Mouse (Mus musculus) C2C12 (cell line): ENCODE data around the gene Filip1l. TPM values are rescaled to one million over a fixed set of nuclear protein-coding genes. Genes with fewer than 3 reads are reported as not detected.
A peak's percentile ranks its signal among the peaks of the same experiment; 100 is the strongest.

Experiments used
- H3K27me3 ChIP-seq: one replicate; pipeline ENCODE4 v1.6.1; 2011; ENCODE audit not compliant: control insufficient read depth, insufficient read depth, insufficient read length
- H3K36me3 ChIP-seq: one replicate; pipeline ENCODE4 v1.6.1; 2011; ENCODE audit not compliant: control insufficient read depth, insufficient read depth
- H3K4me3 ChIP-seq: one replicate; pipeline ENCODE4 v1.5.1; 2011; ENCODE audit warnings: mild to moderate bottlenecking, control low read depth; ENCODE audit not compliant: poor library complexity, insufficient read depth, severe bottlenecking
- H3K79me2 ChIP-seq: one replicate; pipeline ENCODE4 v1.6.1; 2011; ENCODE audit not compliant: control insufficient read depth, insufficient read depth
- H3K79me3 ChIP-seq: one replicate; pipeline ENCODE4 v1.6.1; 2011; ENCODE audit warnings: low read depth, control low read depth
- H3ac ChIP-seq: one replicate; pipeline ENCODE3; 2011; ENCODE audit warnings: low read depth; ENCODE audit not compliant: control insufficient read depth, insufficient read length
- CEBPB ChIP-seq: IDR thresholded peaks from one replicate; pipeline ENCODE4 v1.6.1; 2011; ENCODE audit warnings: low read depth, mild to moderate bottlenecking, control low read depth, moderate library complexity
- CTCF ChIP-seq: IDR thresholded peaks from one replicate; pipeline ENCODE4 v1.5.1; 2011; ENCODE audit not compliant: control insufficient read depth, insufficient read depth, insufficient read length
- FOSL1 ChIP-seq: IDR thresholded peaks from one replicate; pipeline ENCODE4 v1.8.0; 2011; ENCODE audit warnings: mild to moderate bottlenecking, low read length; ENCODE audit not compliant: poor library complexity, insufficient read depth, severe bottlenecking
- MAX ChIP-seq: IDR thresholded peaks from one replicate; pipeline ENCODE4 v1.6.1; 2011; ENCODE audit warnings: mild to moderate bottlenecking, control low read depth
- MYOD1 ChIP-seq: IDR thresholded peaks from one replicate; pipeline ENCODE4 v1.6.1; 2011; ENCODE audit warnings: low read depth; ENCODE audit not compliant: control insufficient read depth, insufficient read length
- MYOG ChIP-seq: IDR thresholded peaks from one replicate; pipeline ENCODE4 v1.6.1; 2011; ENCODE audit not compliant: control insufficient read depth, insufficient read length; ENCODE audit errors: extremely low read depth
- USF1 ChIP-seq: IDR thresholded peaks from one replicate; pipeline ENCODE4 v1.6.1; 2011; ENCODE audit warnings: low read depth, mild to moderate bottlenecking, control low read depth, moderate library complexity
- polyA plus RNA-seq: library from polyadenylated mRNA; unstranded; fragments of >200 nt; fragmentation: generic; extraction: Trizol; gene quantifications from one replicate; pipeline ENCODE4 v1.2.1, GENCODE M21; 2012; ENCODE audit warnings: missing spikeins

Gene Filip1l
- polyA plus RNA-seq, 1 experiment: 18.8 TPM

DNA sequence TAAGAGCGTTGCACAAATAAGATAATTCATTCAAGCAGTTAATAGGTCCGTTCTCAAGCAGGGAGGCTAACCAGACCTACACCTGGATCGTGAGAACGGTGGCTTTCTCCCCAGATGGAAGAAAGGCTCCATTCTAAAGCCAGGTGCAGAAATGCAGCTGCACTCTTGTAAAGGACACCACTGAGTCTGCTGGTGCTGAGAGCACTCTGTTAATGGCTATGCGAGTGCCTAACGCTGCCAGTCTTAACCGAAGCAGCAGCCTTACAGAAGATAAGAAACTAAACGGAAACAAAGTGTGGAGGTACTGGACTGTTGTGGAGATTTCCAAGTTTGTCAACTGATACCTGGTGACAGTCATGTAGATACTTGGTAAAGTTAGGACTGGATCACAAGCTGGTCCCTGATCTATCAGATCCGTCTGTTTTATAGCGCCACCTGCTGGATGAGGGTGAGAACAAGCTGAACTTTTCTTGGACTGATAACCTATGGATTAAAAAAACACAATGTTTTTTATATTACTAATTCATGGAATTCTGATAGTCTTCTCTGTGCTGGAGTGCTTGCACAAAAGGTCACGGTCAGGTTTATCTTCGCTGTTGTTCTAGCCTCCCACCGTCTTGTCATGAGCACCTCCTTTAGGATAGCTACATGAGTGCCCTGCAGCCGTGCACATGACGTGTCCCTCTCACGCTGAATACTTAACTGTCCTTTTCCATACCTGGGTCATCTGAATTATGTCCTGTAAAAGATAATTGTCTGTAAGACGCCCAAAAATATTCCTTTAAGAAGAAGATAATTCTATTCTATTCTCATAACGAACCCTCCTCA, 45.7 kb downstream of the Filip1l start:
- no peaks in the 10 kb centered on the region for H3K79me2 ChIP-seq
- H3ac ChIP-seq: no peak overlapping the region
- no peaks in the 10 kb centered on the region for H3K79me3 ChIP-seq
- H3K36me3 ChIP-seq: no peaks in the 10 kb centered on the region
- H3K27me3 ChIP-seq: no peaks in the 10 kb centered on the region
- no peak for TF ChIP-seq FOSL1
- H3K4me3 ChIP-seq: no peak overlapping the region

DNA sequence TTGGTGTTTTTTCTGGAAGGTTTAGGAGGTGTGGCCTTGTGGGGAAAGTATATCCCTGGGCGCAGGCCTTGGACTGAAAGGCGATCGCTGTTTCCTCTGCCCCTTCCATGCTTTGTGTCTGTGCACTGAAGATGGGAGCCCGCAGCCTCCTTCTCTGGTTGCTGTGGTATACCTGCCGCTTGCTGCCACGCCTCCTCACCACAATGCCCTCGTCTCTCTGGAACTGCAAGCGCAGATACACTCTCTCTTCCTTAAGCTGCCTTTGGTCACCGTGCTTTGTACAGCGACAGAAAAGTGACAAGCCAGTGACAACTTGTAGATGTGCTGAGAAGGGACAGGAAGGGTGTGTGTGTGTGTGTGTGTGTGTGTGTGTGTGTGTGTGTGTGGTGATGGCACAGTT, 46.7 kb downstream of the Filip1l start:
- H3K4me3 ChIP-seq: no peak overlapping the region
- H3K79me2 ChIP-seq: no peaks in the 10 kb centered on the region
- H3K36me3 ChIP-seq: no peaks in the 10 kb centered on the region
- H3K27me3 ChIP-seq: no peaks in the 10 kb centered on the region
- H3ac ChIP-seq: no peak overlapping the region
- no peaks in the 10 kb centered on the region for H3K79me3 ChIP-seq
- TF ChIP-seq MYOG (no peak), USF1 (no peak)

DNA sequence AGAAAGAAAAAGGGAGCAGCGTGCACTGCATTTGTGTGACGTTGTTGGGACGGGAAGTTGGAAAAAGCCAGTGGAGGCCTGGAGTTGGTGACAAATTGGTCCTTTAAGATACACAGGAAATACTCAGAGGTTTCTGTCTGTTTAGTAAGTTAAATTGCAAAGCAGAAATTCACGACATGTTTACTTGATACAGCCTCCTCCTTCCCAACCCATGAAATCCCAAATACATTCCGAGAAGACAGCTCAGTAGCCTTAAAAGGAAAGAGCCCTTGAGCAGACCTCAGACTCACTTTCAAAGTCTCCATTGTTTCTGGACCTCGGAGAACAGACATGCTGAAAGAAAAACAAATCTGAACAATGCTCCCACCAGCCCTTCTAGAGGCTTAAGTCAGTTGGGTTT, 48.8 kb downstream of the Filip1l start:
- TF ChIP-seq MAX: no peak
- no peak for TF ChIP-seq MYOG
- no peak for TF ChIP-seq USF1
- TF ChIP-seq MYOD1: no peak
- Histone ChIP-seq H3K4me3 (no peak overlapping the region), H3K79me2 (no peaks in the 10 kb centered on the region), H3K36me3 (no peaks in the 10 kb centered on the region), H3K79me3 (no peaks in the 10 kb centered on the region), H3ac (no peak overlapping the region), H3K27me3 (no peaks in the 10 kb centered on the region)

DNA sequence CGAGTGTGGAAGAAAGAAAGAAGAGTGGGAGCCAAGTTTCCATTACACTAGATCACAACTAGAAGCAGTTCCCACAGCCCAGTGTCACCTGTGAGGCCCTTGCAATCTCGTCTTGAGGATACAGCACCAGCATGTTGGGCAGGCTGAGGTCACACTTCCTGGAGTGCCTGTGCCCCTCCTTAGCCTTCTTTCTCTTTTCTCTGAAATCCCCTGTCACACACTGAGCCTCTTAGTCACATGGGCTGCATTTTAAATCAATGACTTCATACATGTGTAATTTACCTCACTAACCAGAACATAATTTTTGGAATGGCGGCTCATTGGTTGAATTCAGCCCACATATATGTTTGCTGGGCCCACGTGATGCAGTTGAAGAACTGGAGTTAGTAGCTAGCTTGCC, 50.0 kb downstream of the Filip1l start:
- H3ac ChIP-seq: no peak overlapping the region
- TF ChIP-seq USF1: peak; percentile 8
- no peak for TF ChIP-seq CEBPB
- no peak for TF ChIP-seq MYOG
- TF ChIP-seq FOSL1: no peak
- no peak for TF ChIP-seq CTCF

DNA sequence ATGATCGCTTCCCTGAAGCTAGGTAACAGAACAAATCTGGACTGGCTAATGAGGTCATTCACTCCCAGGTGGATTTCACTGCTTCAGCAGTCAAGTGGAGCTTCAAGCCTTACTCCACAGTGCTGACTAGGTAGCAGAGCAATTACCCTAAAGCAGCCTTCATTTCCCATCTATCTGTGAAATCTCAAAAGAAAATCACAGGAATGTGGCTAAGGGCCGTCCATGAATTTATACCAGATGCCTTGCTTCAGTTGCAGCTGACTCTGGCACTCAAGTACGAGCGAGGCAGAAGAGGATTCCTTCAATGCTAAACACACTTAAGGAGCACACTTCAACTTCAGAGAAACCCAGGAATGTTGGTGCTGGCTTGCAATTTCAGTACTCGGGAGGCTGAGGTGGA, 50.9 kb downstream of the Filip1l start:
- Histone ChIP-seq H3K79me3 (no peaks in the 10 kb centered on the region), H3K79me2 (no peaks in the 10 kb centered on the region), H3K27me3 (no peaks in the 10 kb centered on the region), H3K4me3 (no peak overlapping the region), H3K36me3 (no peaks in the 10 kb centered on the region), H3ac (no peak overlapping the region)
- TF ChIP-seq MYOG: no peak
- no peak for TF ChIP-seq CEBPB
- no peak for TF ChIP-seq MAX
- no peak for TF ChIP-seq CTCF
- TF ChIP-seq MYOD1: no peak
- no peak for TF ChIP-seq FOSL1

More for the DNA sequence above, 50.0 kb downstream of the Filip1l start:
- Histone ChIP-seq H3K79me2 (no peaks in the 10 kb centered on the region), H3K4me3 (no peak overlapping the region), H3K36me3 (no peaks in the 10 kb centered on the region), H3K27me3 (no peaks in the 10 kb centered on the region), H3K79me3 (no peaks in the 10 kb centered on the region)

DNA sequence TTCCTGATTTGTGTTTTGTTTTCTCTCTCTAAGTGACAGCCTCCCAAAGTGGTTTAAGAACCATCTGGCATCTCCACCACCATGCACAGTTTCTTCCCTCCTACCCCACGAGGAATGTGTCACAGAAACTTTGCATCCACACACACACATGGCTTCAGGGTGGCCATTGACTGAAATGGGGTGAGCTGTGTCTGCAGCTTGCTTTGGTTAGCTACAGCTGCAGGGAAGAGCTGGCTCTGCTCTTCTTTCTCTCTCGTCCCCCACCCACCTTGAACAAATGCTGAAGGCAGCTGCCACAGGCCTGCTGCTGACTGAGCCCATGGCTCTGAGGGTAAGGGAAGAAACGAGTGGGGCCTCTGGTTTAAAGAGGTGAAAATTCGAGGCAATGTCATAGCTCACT, 59.9 kb downstream of the Filip1l start:
- TF ChIP-seq CEBPB: no peak
- TF ChIP-seq MAX: no peak
- TF ChIP-seq CTCF: no peak
- TF ChIP-seq MYOG: no peak
- TF ChIP-seq FOSL1: no peak
- TF ChIP-seq USF1: no peak
- TF ChIP-seq MYOD1: no peak
- no peak overlapping the region for H3ac ChIP-seq
- H3K79me2 ChIP-seq: no peaks in the 10 kb centered on the region
- no peak overlapping the region for H3K4me3 ChIP-seq
- H3K27me3 ChIP-seq: no peaks in the 10 kb centered on the region
- no peaks in the 10 kb centered on the region for H3K79me3 ChIP-seq
- no peaks in the 10 kb centered on the region for H3K36me3 ChIP-seq

DNA sequence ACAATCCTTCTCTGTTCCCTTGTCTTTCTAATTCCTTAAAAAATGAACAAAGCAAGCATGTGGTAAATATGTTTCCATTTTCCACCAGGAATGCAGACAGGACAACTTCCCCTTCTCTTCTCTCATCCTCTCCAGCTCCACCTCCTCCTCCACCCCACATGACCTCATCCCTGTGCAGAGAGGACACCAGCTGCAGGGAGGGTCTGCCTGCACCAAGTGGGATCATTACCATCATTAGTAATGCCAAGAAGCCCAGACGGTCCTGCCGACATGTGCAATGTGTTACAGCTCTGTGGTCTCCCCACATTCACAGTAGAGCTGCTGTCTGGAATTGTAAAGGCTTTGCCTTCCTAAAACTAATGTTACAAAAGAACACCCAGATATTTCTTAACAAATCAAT, 63.2 kb downstream of the Filip1l start:
- Histone ChIP-seq H3K27me3 (no peaks in the 10 kb centered on the region), H3K4me3 (no peak overlapping the region), H3K79me3 (no peaks in the 10 kb centered on the region), H3K79me2 (no peaks in the 10 kb centered on the region), H3K36me3 (no peaks in the 10 kb centered on the region), H3ac (no peak overlapping the region)
- TF ChIP-seq CTCF (no peak), USF1 (no peak), MYOD1 (peak; percentile 62), FOSL1 (no peak), MAX (no peak), CEBPB (no peak), MYOG (no peak)
